Mouse (Mus musculus) brown adipose tissue, adult 24 weeks (tissue): Measurements from ENCODE around the gene Wfdc16. TPM values are rescaled to one million over a fixed set of nuclear protein-coding genes. Genes with fewer than 3 reads are reported as not detected.
"Not testable (repeated sequence)": the region's sequence is repeated elsewhere in the genome, so short reads cannot be mapped to it uniquely, and the experiment has no call there.

Source experiments
- H3K27ac ChIP-seq: fragments of 200-500 bp; replicated peaks from 2 replicates; pipeline ENCODE4 v1.5.1; 2012; ENCODE audit warnings: low read depth, mild to moderate bottlenecking, low read length
- H3K4me1 ChIP-seq: fragments of 200-500 bp; 2 replicates; pipeline ENCODE4 v1.6.1; 2012; ENCODE audit warnings: low read length, mixed read lengths; ENCODE audit not compliant: control insufficient read depth, insufficient read depth, insufficient read length
- H3K4me3 ChIP-seq: fragments of 200-500 bp; 2 replicates; pipeline ENCODE4 v1.5.1; 2012; ENCODE audit warnings: low read depth, mild to moderate bottlenecking, low read length, moderate library complexity; ENCODE audit not compliant: insufficient read depth
- polyA plus RNA-seq: library from polyadenylated mRNA; stranded (reverse); fragments of >200 nt; gene quantifications from 2 replicates; pipeline ENCODE4 v1.2.4, GENCODE M21; 2012; ENCODE audit not compliant: missing spikeins, insufficient read depth, insufficient read length

The Wfdc16 gene
- polyA plus RNA-seq, 1 experiment = not detected

DNA sequence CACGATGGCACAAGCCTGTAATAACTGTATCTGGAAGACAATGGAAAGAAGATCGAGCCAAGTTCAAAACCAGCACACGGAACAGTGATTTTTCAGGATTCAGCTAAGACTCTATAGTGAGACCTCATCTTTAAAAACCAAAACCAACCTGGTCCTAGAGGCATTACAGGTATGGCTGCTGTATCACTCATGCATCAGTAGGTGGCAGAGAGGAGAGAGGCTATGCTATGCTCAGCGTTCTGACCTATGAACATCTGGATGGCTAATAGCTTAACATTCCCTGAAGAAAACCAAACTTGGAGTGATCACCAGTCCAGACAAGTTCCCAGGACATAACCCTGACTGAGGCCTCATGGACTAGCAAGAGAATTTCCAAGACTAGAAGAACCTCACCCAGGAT lies 16.8 kb downstream of the Wfdc16 start:
- Histone ChIP-seq H3K4me1 (no peaks in the 10 kb centered on the region), H3K4me3 (no peak overlapping the region), H3K27ac (no peak overlapping the region)

DNA sequence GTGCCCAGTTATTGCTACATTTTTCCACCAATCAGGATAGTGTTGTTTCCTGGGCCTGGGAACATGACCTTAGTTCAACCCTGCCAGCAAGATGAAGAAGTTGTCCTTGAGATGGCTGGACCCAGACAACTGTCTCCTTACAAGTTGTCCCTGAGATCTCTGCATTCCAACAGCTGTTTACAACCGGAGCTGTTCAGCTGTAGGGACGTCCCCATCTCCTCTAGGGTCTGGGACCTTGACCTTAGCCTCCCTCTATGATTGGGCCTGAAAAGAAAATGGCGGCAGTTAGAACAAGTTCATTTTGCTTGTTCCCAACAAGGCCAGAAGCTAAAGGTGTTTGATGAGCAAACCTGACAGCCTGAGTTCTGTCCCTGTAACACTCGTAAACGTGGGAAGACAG lies 19.5 kb downstream of the Wfdc16 start:
- Histone ChIP-seq H3K27ac (no peak overlapping the region), H3K4me1 (no peaks in the 10 kb centered on the region), H3K4me3 (no peak overlapping the region)

- Histone ChIP-seq H3K4me1 (no peaks in the 10 kb centered on the region), H3K4me3 (no peak overlapping the region), H3K27ac (no peak overlapping the region)
Observed at GRCm38 (mm10) chr2:164615386-164615785, 23.2 kb downstream of the Wfdc16 start.

DNA sequence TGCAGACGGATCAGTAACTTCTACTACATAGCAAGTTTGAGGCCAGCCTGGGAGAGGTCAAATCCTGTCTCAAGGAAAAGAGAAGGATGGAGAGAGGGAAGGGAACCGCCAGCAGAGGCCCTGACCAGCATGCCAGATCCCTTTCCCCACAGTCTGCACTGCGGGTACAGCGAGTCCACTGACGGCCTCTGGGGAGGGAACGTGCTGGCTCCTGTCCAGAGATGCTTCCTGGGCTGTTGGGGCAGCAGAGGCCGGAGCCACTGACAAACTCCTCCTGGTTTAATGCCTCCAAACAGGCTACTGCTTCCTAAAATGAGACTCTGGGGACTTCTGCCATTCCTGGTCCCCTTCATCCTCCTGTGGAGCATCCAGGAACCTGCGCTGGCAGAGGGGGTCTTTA lies 25.1 kb downstream of the Wfdc16 start, which contains the start of the genes Wfdc6b and Wfdc8:
Gene Wfdc6b, plus strand, starts transcription at position 52 of the 400 bp plus-strand sequence.
Gene Wfdc8, minus strand, starts transcription at position 156 of the 400 bp plus-strand sequence.
- not testable (repeated sequence) for H3K4me3 ChIP-seq, H3K4me1 ChIP-seq, H3K27ac ChIP-seq

GRCm38 (mm10) chr2:164608781-164609180 lies 29.8 kb downstream of the Wfdc16 start:
- Histone ChIP-seq H3K4me1 (no peaks in the 10 kb centered on the region), H3K27ac (no peak overlapping the region), H3K4me3 (no peak overlapping the region)

- no peak overlapping the region for H3K4me3 ChIP-seq
- no peak overlapping the region for H3K27ac ChIP-seq
- H3K4me1 ChIP-seq = no peaks in the 10 kb centered on the region
Observed at GRCm38 (mm10) chr2:164604411-164604810, 34.2 kb downstream of the Wfdc16 start.

GRCm38 (mm10) chr2:164603482-164603881 lies 35.1 kb downstream of the Wfdc16 start:
- no peaks in the 10 kb centered on the region for H3K4me1 ChIP-seq
- H3K27ac ChIP-seq = no peak overlapping the region
- H3K4me3 ChIP-seq = no peak overlapping the region

- H3K4me3 ChIP-seq = no peak overlapping the region
- H3K4me1 ChIP-seq = no peaks in the 10 kb centered on the region
- no peak overlapping the region for H3K27ac ChIP-seq
Observed at GRCm38 (mm10) chr2:164600179-164600578, 38.4 kb downstream of the Wfdc16 start.

- Histone ChIP-seq H3K4me3 (no peak within 1 kb of the TSS), H3K27ac (no peak within 1 kb of the TSS), H3K4me1 (no peaks in the 10 kb centered on the region)
Observed at GRCm38 (mm10) chr2:164593494-164593893, 45.1 kb downstream of the Wfdc16 start, which contains the start of gene Eppin. TSS of gene Eppin (minus strand) at chr2:164593594.

- no peak overlapping the region for H3K27ac ChIP-seq
- H3K4me1 ChIP-seq = no peaks in the 10 kb centered on the region
- no peak overlapping the region for H3K4me3 ChIP-seq
Observed at GRCm38 (mm10) chr2:164592014-164592413, 46.6 kb downstream of the Wfdc16 start.

- H3K4me1 ChIP-seq, H3K27ac ChIP-seq, H3K4me3 ChIP-seq: not testable (repeated sequence)
Observed at GRCm38 (mm10) chr2:164585025-164585725, 53.4 kb downstream of the Wfdc16 start, which contains the start of gene Wfdc6a. TSS of gene Wfdc6a (minus strand) at chr2:164585447.

Other genes with a start within 250 kb of the Wfdc16 start
- gene Slpi, start 249.7 kb downstream of the Wfdc16 start, polyA plus RNA-seq = 2.6 TPM in 1 of 2 replicates, not detected in the other
- gene Rbpjl, start 235.7 kb downstream of the Wfdc16 start, polyA plus RNA-seq = not detected in 2 replicates
- 0.52 TPM in 1 of 2 replicates, not detected in the other for gene Matn4, start 233.6 kb downstream of the Wfdc16 start, polyA plus RNA-seq
- gene Sdc4, start 194.9 kb downstream of the Wfdc16 start, polyA plus RNA-seq = 34.7 and 37.6 TPM in 2 replicates
- 24.4 and 27.2 TPM in 2 replicates for gene Sys1, start 181.8 kb downstream of the Wfdc16 start, polyA plus RNA-seq
- 2.4 TPM in 1 of 2 replicates, not detected in the other for gene Gm20458, start 177.8 kb downstream of the Wfdc16 start, polyA plus RNA-seq
- gene Trp53tg5, start 165.1 kb downstream of the Wfdc16 start, polyA plus RNA-seq = not detected in 2 replicates
- 23.0 and 26.8 TPM in 2 replicates for gene Dbndd2, start 152.7 kb downstream of the Wfdc16 start, polyA plus RNA-seq
- gene Pigt, start 141.3 kb downstream of the Wfdc16 start, polyA plus RNA-seq = 15.7 and 21.6 TPM in 2 replicates
- gene Wfdc2, start 76.4 kb downstream of the Wfdc16 start, polyA plus RNA-seq = not detected in 2 replicates
- not detected in 2 replicates for gene Spint3, start 65.3 kb downstream of the Wfdc16 start, polyA plus RNA-seq
- not detected in 2 replicates for gene Wfdc6a, start 53.3 kb downstream of the Wfdc16 start, polyA plus RNA-seq
- gene Eppin, start 45.2 kb downstream of the Wfdc16 start, polyA plus RNA-seq = not detected in 2 replicates
- gene Wfdc6b, start 25.3 kb downstream of the Wfdc16 start, polyA plus RNA-seq = not detected in 2 replicates
- gene Wfdc8, start 25.2 kb downstream of the Wfdc16 start, polyA plus RNA-seq = not detected in 2 replicates
- gene Wfdc10, start 17.2 kb upstream of the Wfdc16 start, polyA plus RNA-seq = not detected in 2 replicates
- not detected in 2 replicates for gene Wfdc9, start 17.8 kb upstream of the Wfdc16 start, polyA plus RNA-seq
- gene Wfdc11, start 35.3 kb upstream of the Wfdc16 start, polyA plus RNA-seq = not detected in 2 replicates
- not detected in 2 replicates for gene Wfdc13, start 46.3 kb upstream of the Wfdc16 start, polyA plus RNA-seq
- not detected in 2 replicates for gene Spint4, start 59.7 kb upstream of the Wfdc16 start, polyA plus RNA-seq
- gene Spint5, start 76.5 kb upstream of the Wfdc16 start, polyA plus RNA-seq = not detected in 2 replicates
- gene Wfdc3, start 107.1 kb upstream of the Wfdc16 start, polyA plus RNA-seq = not detected in 2 replicates
- gene Dnttip1, start 107.2 kb upstream of the Wfdc16 start, polyA plus RNA-seq = 12.7 and 16.6 TPM in 2 replicates
- gene Ube2c, start 131.1 kb upstream of the Wfdc16 start, polyA plus RNA-seq = 1.4 and 3.8 TPM in 2 replicates
- gene Tnnc2, start 141.2 kb upstream of the Wfdc16 start, polyA plus RNA-seq = 204 and 410 TPM in 2 replicates
- 28.2 and 36.8 TPM in 2 replicates for gene Snx21, start 147.0 kb upstream of the Wfdc16 start, polyA plus RNA-seq
- gene Acot8, start 166.1 kb upstream of the Wfdc16 start, polyA plus RNA-seq = 15.5 and 16.3 TPM in 2 replicates
- 1.5 and 3.6 TPM in 2 replicates for gene Zswim3, start 166.3 kb upstream of the Wfdc16 start, polyA plus RNA-seq
- gene Zswim1, start 183.9 kb upstream of the Wfdc16 start, polyA plus RNA-seq = 4.1 and 5.3 TPM in 2 replicates
- not detected in 2 replicates for gene Spata25, start 189.7 kb upstream of the Wfdc16 start, polyA plus RNA-seq
- 44.9 and 55.0 TPM in 2 replicates for gene Ctsa, start 194.1 kb upstream of the Wfdc16 start, polyA plus RNA-seq
- gene Neurl2, start 194.7 kb upstream of the Wfdc16 start, polyA plus RNA-seq = 1.1 and 4.1 TPM in 2 replicates
- gene Pltp, start 218.9 kb upstream of the Wfdc16 start, polyA plus RNA-seq = 59.0 and 82.5 TPM in 2 replicates
- gene Pcif1, start 240.5 kb upstream of the Wfdc16 start, polyA plus RNA-seq = 21.6 and 25.6 TPM in 2 replicates